Mouse (Mus musculus): ENCODE results near the gene Arhgap45. TPM values are rescaled to one million over a fixed set of nuclear protein-coding genes. Genes with fewer than 3 reads are reported as not detected.

The Arhgap45 gene
- total and polyA plus RNA-seq, 2 experiments from 2014 or later: 1.6 to 1.7 TPM

- Histone ChIP-seq H3K36me3 (ENCODE audit: insufficient read depth, low read length) (peaks cover 41% of the 10 kb centered on the region), H3K27ac (ENCODE audit: low read depth, low read length) (no peak overlapping the region), H3K4me3 (ENCODE audit: low read depth, low read length) (peak overlapping the region; percentile 77; the same call in 1 of the 2 replicates), H3K27me3 (ENCODE audit: insufficient read depth, low read length) (no peaks in the 10 kb centered on the region), H3K4me1 (ENCODE audit: insufficient read depth, low read length) (peaks cover 3% of the 10 kb centered on the region; the same call in 1 of the 2 replicates), H3K9ac (replicated peaks; ENCODE audit: low read length, poor library complexity, severe bottlenecking) (peak overlapping the region; percentile 92; the same call in 1 of the 2 replicates), H3K9me3 (ENCODE audit: low read length) (no peaks in the 10 kb centered on the region), H3K4me2 (ENCODE audit: low read depth, low read length, poor library complexity, severe bottlenecking) (peak overlapping the region; percentile 74)
- ATAC-seq (ENCODE audit: low FRiP score) (no peak), DNase-seq (ENCODE audit: low spot score) (no peak)
- no peak for TF ChIP-seq CTCF (IDR thresholded peaks at IDR 0.05)
- 81% methylated on average over 5 of the region's 5 CpGs for WGBS
Observed at GRCm38 (mm10) chr10:80055364-80055763, 38.9 kb downstream of the Arhgap45 start.

GRCm38 (mm10) chr10:80055891-80056290, 39.4 kb downstream of the Arhgap45 start:
- Histone ChIP-seq H3K4me2 (ENCODE audit: low read depth, low read length, poor library complexity, severe bottlenecking) (no peak overlapping the region), H3K27me3 (ENCODE audit: insufficient read depth, low read length) (no peaks in the 10 kb centered on the region), H3K4me3 (ENCODE audit: low read depth, low read length) (no peak overlapping the region), H3K4me1 (ENCODE audit: insufficient read depth, low read length) (peaks cover 3% of the 10 kb centered on the region; the same call in 1 of the 2 replicates), H3K9me3 (ENCODE audit: low read length) (no peaks in the 10 kb centered on the region), H3K27ac (ENCODE audit: low read depth, low read length) (no peak overlapping the region), H3K9ac (replicated peaks; ENCODE audit: low read length, poor library complexity, severe bottlenecking) (no peak overlapping the region), H3K36me3 (ENCODE audit: insufficient read depth, low read length) (peaks cover 43% of the 10 kb centered on the region)
- 91% methylated on average over 9 of the region's 10 CpGs for WGBS
- ATAC-seq (ENCODE audit: low FRiP score): no peak
- no peak for DNase-seq (ENCODE audit: low spot score)
- TF ChIP-seq CTCF (IDR thresholded peaks at IDR 0.05): no peak

GRCm38 (mm10) chr10:80056506-80056905, 40.1 kb downstream of the Arhgap45 start:
- Histone ChIP-seq H3K4me3 (ENCODE audit: low read depth, low read length) (no peak overlapping the region), H3K27ac (ENCODE audit: low read depth, low read length) (no peak overlapping the region), H3K27me3 (ENCODE audit: insufficient read depth, low read length) (no peaks in the 10 kb centered on the region), H3K4me1 (ENCODE audit: insufficient read depth, low read length) (peaks cover 3% of the 10 kb centered on the region; the same call in 1 of the 2 replicates), H3K36me3 (ENCODE audit: insufficient read depth, low read length) (peaks cover 48% of the 10 kb centered on the region), H3K9me3 (ENCODE audit: low read length) (no peaks in the 10 kb centered on the region), H3K9ac (replicated peaks; ENCODE audit: low read length, poor library complexity, severe bottlenecking) (no peak overlapping the region), H3K4me2 (ENCODE audit: low read depth, low read length, poor library complexity, severe bottlenecking) (no peak overlapping the region)
- DNase-seq (ENCODE audit: low spot score) (no peak), ATAC-seq (ENCODE audit: low FRiP score) (no peak)
- no peak for TF ChIP-seq CTCF (IDR thresholded peaks at IDR 0.05)
- 86% methylated on average over 4 of the region's 4 CpGs for WGBS

GRCm38 (mm10) chr10:80056976-80057682, 40.7 kb downstream of the Arhgap45 start:
- H3K4me1 ChIP-seq (ENCODE audit: insufficient read depth, low read length): peaks cover 3% of the 10 kb centered on the region; the same call in 1 of the 2 replicates
- H3K27me3 ChIP-seq (ENCODE audit: insufficient read depth, low read length): no peaks in the 10 kb centered on the region
- H3K4me2 ChIP-seq (ENCODE audit: low read depth, low read length, poor library complexity, severe bottlenecking): no peak overlapping the region
- H3K9ac ChIP-seq (replicated peaks; ENCODE audit: low read length, poor library complexity, severe bottlenecking): no peak overlapping the region
- no peak overlapping the region for H3K27ac ChIP-seq (ENCODE audit: low read depth, low read length)
- H3K4me3 ChIP-seq (ENCODE audit: low read depth, low read length): no peak overlapping the region
- H3K36me3 ChIP-seq (ENCODE audit: insufficient read depth, low read length): peaks cover 48% of the 10 kb centered on the region
- ATAC-seq (ENCODE audit: low FRiP score) (no peak), DNase-seq (ENCODE audit: low spot score) (no peak)
- WGBS: 90% methylated on average over 27 of the region's 27 CpGs
- no peak for TF ChIP-seq CTCF (IDR thresholded peaks at IDR 0.05)
- no peaks in the 10 kb centered on the region for H3K9me3 ChIP-seq (ENCODE audit: low read length)

GRCm38 (mm10) chr10:80057683-80058326, 41.4 kb downstream of the Arhgap45 start:
- no peak overlapping the region for H3K27ac ChIP-seq (ENCODE audit: low read depth, low read length)
- no peak for TF ChIP-seq CTCF (IDR thresholded peaks at IDR 0.05)
- H3K4me2 ChIP-seq (ENCODE audit: low read depth, low read length, poor library complexity, severe bottlenecking): no peak overlapping the region
- no peak for DNase-seq (ENCODE audit: low spot score)
- no peaks in the 10 kb centered on the region for H3K9me3 ChIP-seq (ENCODE audit: low read length)
- WGBS: 82% methylated on average over 30 of the region's 30 CpGs
- peaks cover 3% of the 10 kb centered on the region; the same call in 1 of the 2 replicates for H3K4me1 ChIP-seq (ENCODE audit: insufficient read depth, low read length)
- H3K36me3 ChIP-seq (ENCODE audit: insufficient read depth, low read length): peaks cover 53% of the 10 kb centered on the region
- no peak overlapping the region for H3K9ac ChIP-seq (replicated peaks; ENCODE audit: low read length, poor library complexity, severe bottlenecking)
- H3K27me3 ChIP-seq (ENCODE audit: insufficient read depth, low read length): no peaks in the 10 kb centered on the region
- H3K4me3 ChIP-seq (ENCODE audit: low read depth, low read length): no peak overlapping the region
- ATAC-seq (ENCODE audit: low FRiP score): no peak

GRCm38 (mm10) chr10:80063104-80063503, 46.7 kb downstream of the Arhgap45 start:
- no peak overlapping the region for H3K4me2 ChIP-seq (ENCODE audit: low read depth, low read length, poor library complexity, severe bottlenecking)
- no peaks in the 10 kb centered on the region for H3K9me3 ChIP-seq (ENCODE audit: low read length)
- H3K4me3 ChIP-seq (ENCODE audit: low read depth, low read length): no peak overlapping the region
- 0 out of 2 replicates have a peak, but pooled peaks have one; percentile 39 for ATAC-seq (ENCODE audit: low FRiP score)
- H3K27me3 ChIP-seq (ENCODE audit: insufficient read depth, low read length): no peaks in the 10 kb centered on the region
- no peak overlapping the region for H3K27ac ChIP-seq (ENCODE audit: low read depth, low read length)
- DNase-seq (ENCODE audit: low spot score): peak; percentile 43
- no peak overlapping the region for H3K9ac ChIP-seq (replicated peaks; ENCODE audit: low read length, poor library complexity, severe bottlenecking)
- no peaks in the 10 kb centered on the region for H3K4me1 ChIP-seq (ENCODE audit: insufficient read depth, low read length)
- H3K36me3 ChIP-seq (ENCODE audit: insufficient read depth, low read length): peaks cover 49% of the 10 kb centered on the region
- no peak for TF ChIP-seq CTCF (IDR thresholded peaks at IDR 0.05)
- WGBS: 77% methylated on average over 5 of the region's 5 CpGs
